Mouse (Mus musculus) cerebellum, adult 2 months (tissue): Measurements from ENCODE around the gene Rec114. TPM values are rescaled to one million over a fixed set of nuclear protein-coding genes. Genes with fewer than 3 reads are reported as not detected.

Experiments
- DNase-seq, 2 experiments: peaks; one replicate each; pipeline ENCODE4 v3.0.0; 2021
- H3K27ac ChIP-seq: fragments of 200-500 bp; 2 replicates; pipeline ENCODE4 v1.5.1; 2012; ENCODE audit warnings: low read length, control low read depth, inconsistent platforms; ENCODE audit not compliant: insufficient read depth
- H3K27me3 ChIP-seq: fragments of 200-500 bp; 2 replicates; pipeline ENCODE4 v1.6.1; 2012; ENCODE audit warnings: inconsistent platforms, mild to moderate bottlenecking, low read length, moderate library complexity; ENCODE audit not compliant: control insufficient read depth, insufficient read depth
- H3K4me1 ChIP-seq: fragments of 200-500 bp; 2 replicates; pipeline ENCODE4 v1.6.1; 2011; ENCODE audit warnings: low read length; ENCODE audit not compliant: control insufficient read depth, insufficient read depth
- H3K4me3 ChIP-seq: fragments of 200-500 bp; replicated peaks from 2 replicates; pipeline ENCODE3; 2011; ENCODE audit warnings: mild to moderate bottlenecking, low read depth, low read length, control low read depth; ENCODE audit not compliant: insufficient read depth
- CTCF ChIP-seq: fragments of 200-500 bp; IDR thresholded peaks from 2 replicates; pipeline ENCODE4 v1.5.1; 2011; ENCODE audit warnings: low read depth, mild to moderate bottlenecking, control low read depth, low read length, moderate library complexity, borderline replicate concordance; ENCODE audit not compliant: insufficient read depth
- POLR2A ChIP-seq: fragments of 200-500 bp; IDR thresholded peaks from 2 replicates; pipeline ENCODE4 v1.6.1; 2011; ENCODE audit warnings: low read length, control low read depth, borderline replicate concordance; ENCODE audit not compliant: insufficient read depth
- WGBS: fragments of 180-500 bp; shearing (Covaris S2); methylation state at CpG from one replicate; pipeline ENCODE4 v1.1.7; 2018; 5-methylcytosine and 5-hydroxymethylcytosine counted together
- polyA plus RNA-seq: library from polyadenylated mRNA; depleted of rRNA; stranded (reverse); fragments of >200 nt; gene quantifications from 2 replicates; pipeline ENCODE4 v1.2.3, GENCODE M21; 2012

Rec114 gene
- polyA plus RNA-seq, 1 experiment: 1.5 TPM

- Histone ChIP-seq H3K4me3 (no peak overlapping the region), H3K27me3 (no peaks in the 10 kb centered on the region), H3K4me1 (no peaks in the 10 kb centered on the region), H3K27ac (no peak overlapping the region)
- no peak for DNase-seq
- WGBS: 94% methylated on average over 4 of the region's 4 CpGs
- TF ChIP-seq POLR2A (no peak), CTCF (peak; percentile 11; the same call in 1 of the 2 replicates)
These were observed 81.8 kb downstream of the Rec114 start for GRCm38 (mm10) chr9:58662007-58662406.

GRCm38 (mm10) chr9:58660673-58661072 is 83.1 kb downstream of the Rec114 start:
- 93% methylated on average over 3 of the region's 3 CpGs for WGBS
- DNase-seq: no peak
- no peak overlapping the region for H3K27ac ChIP-seq
- no peaks in the 10 kb centered on the region for H3K4me1 ChIP-seq
- H3K4me3 ChIP-seq: no peak overlapping the region
- TF ChIP-seq POLR2A: no peak
- no peak for TF ChIP-seq CTCF
- no peaks in the 10 kb centered on the region for H3K27me3 ChIP-seq

GRCm38 (mm10) chr9:58659989-58660388 is 83.8 kb downstream of the Rec114 start:
- H3K27me3 ChIP-seq: no peaks in the 10 kb centered on the region
- WGBS: 78% methylated on average over 9 of the region's 9 CpGs
- DNase-seq: no peak
- H3K27ac ChIP-seq: no peak overlapping the region
- TF ChIP-seq POLR2A (no peak), CTCF (no peak)
- H3K4me1 ChIP-seq: no peaks in the 10 kb centered on the region
- no peak overlapping the region for H3K4me3 ChIP-seq

GRCm38 (mm10) chr9:58659331-58659730 is 84.4 kb downstream of the Rec114 start:
- WGBS: 95% methylated on average over 3 of the region's 3 CpGs
- Histone ChIP-seq H3K4me1 (no peaks in the 10 kb centered on the region), H3K27me3 (no peaks in the 10 kb centered on the region), H3K27ac (no peak overlapping the region), H3K4me3 (no peak overlapping the region)
- DNase-seq: no peak
- TF ChIP-seq POLR2A: no peak
- no peak for TF ChIP-seq CTCF

- no peak for DNase-seq
- Histone ChIP-seq H3K27me3 (no peaks in the 10 kb centered on the region), H3K4me1 (no peaks in the 10 kb centered on the region), H3K27ac (no peak overlapping the region), H3K4me3 (no peak overlapping the region)
- TF ChIP-seq POLR2A (no peak), CTCF (no peak)
- 88% methylated on average over 4 of the region's 4 CpGs for WGBS
These were observed 85.0 kb downstream of the Rec114 start for GRCm38 (mm10) chr9:58658596-58659309.

GRCm38 (mm10) chr9:58657735-58658512 is 85.8 kb downstream of the Rec114 start:
- Histone ChIP-seq H3K27me3 (no peaks in the 10 kb centered on the region), H3K4me1 (no peaks in the 10 kb centered on the region), H3K27ac (no peak overlapping the region), H3K4me3 (no peak overlapping the region)
- TF ChIP-seq POLR2A (no peak), CTCF (no peak)
- DNase-seq: no peak
- WGBS: 90% methylated on average over 5 of the region's 5 CpGs

- DNase-seq: no peak
- 96% methylated on average over 2 of the region's 2 CpGs for WGBS
- H3K27me3 ChIP-seq: no peaks in the 10 kb centered on the region
- H3K4me3 ChIP-seq: no peak overlapping the region
- no peak for TF ChIP-seq POLR2A
- no peak for TF ChIP-seq CTCF
- H3K4me1 ChIP-seq: no peaks in the 10 kb centered on the region
- no peak overlapping the region for H3K27ac ChIP-seq
These were observed 86.9 kb downstream of the Rec114 start for GRCm38 (mm10) chr9:58656824-58657223.

- H3K4me1 ChIP-seq: no peaks in the 10 kb centered on the region
- no peaks in the 10 kb centered on the region for H3K27me3 ChIP-seq
- no peak overlapping the region for H3K27ac ChIP-seq
- DNase-seq: no peak
- WGBS: 62% methylated on average over 2 of the region's 2 CpGs
- peak; percentile 31; the same call in 1 of the 2 replicates for TF ChIP-seq CTCF
- no peak for TF ChIP-seq POLR2A
- no peak overlapping the region for H3K4me3 ChIP-seq
These were observed 87.4 kb downstream of the Rec114 start for GRCm38 (mm10) chr9:58656396-58656795.
